9 mouse cellular contexts compared by ENCODE assay signal in genomic region chr15:97606630-97607381, GRCm38 (mm10).
A peak's percentile ranks its signal among the peaks of the same experiment; 100 is the strongest.
DNase-seq lines count a peak whose midpoint lies in the region; ATAC-seq and TF ChIP-seq lines count a peak whose summit lies in the region.
"Had no signal": no experiment of that assay in that cellular context is flagged by ENCODE, and none has a peak within 500 bp of the region (broad histone marks: within the 10 kb centered on the region; RNA-seq: fewer than 3 reads in every experiment).

No protein-coding gene starts in this region.

- intact Hi-C loops in left cerebral cortex, adult 2 months (cut with DNase I), result loop anchor here (10.0 kb wide), 1 partner anchor 412 kb away; no protein-coding TSS in a partner anchor

- peak; percentile 96 for DNase-seq in ZHBTc4 (ENCODE audit: low read depth, low spot score)
- peak; percentile 81 for DNase-seq in embryonic facial prominence, embryonic 11.5 days (ENCODE audit: low spot score)
- DNase-seq in left cerebral cortex, adult 2 months (ENCODE audit: extremely low spot score in 1 of 2, low spot score in 2 of 2), result peak; percentile 67 to 69
- DNase-seq in right cerebral cortex, postnatal 25 days, result peak; percentile 73
- no peak for DNase-seq in yolk sac, embryonic 10.5 days (ENCODE audit: low spot score)

- H3K4me3 ChIP-seq in E14TG2a.4 (replicated peaks; ENCODE audit: low read length), result peak overlapping the region; percentile 46
- H3K4me3 ChIP-seq in embryonic facial prominence, embryonic 11.5 days (ENCODE audit: low read depth, low read length), result peak overlapping the region; percentile 30
- peak overlapping the region; percentile 40 for H3K4me3 ChIP-seq in hindbrain, embryonic 13.5 days
- H3K4me3 ChIP-seq in left cerebral cortex, adult 2 months, result peak overlapping the region; percentile 38
- H3K4me3 ChIP-seq: erythroblast, embryonic 14.5 days had no signal

- peak; percentile 79 for ATAC-seq in embryonic facial prominence, embryonic 11.5 days (replicated peaks; ENCODE audit: insufficient number of reproducible peaks, low FRiP score, low TSS enrichment, low read depth)
- ATAC-seq in hindbrain, embryonic 13.5 days (ENCODE audit: low FRiP score), result peak; percentile 90
- 0 out of 2 replicates have a peak, but pooled peaks have one; percentile 23 for ATAC-seq in megakaryocyte progenitor cell, adult 5-6 weeks (replicated peaks; ENCODE audit: poor library complexity)

- no peaks in the 10 kb centered on the region for H3K36me3 ChIP-seq in E14TG2a.4 (ENCODE audit: insufficient read depth, low read length)
- no peaks in the 10 kb centered on the region for H3K36me3 ChIP-seq in embryonic facial prominence, embryonic 11.5 days (replicated peaks; ENCODE audit: control insufficient read depth, insufficient read depth, low read depth, low read length)
- no peaks in the 10 kb centered on the region for H3K36me3 ChIP-seq in hindbrain, embryonic 13.5 days

- H3K27ac ChIP-seq in embryonic facial prominence, embryonic 11.5 days (replicated peaks; ENCODE audit: low read depth, low read length), result no peak overlapping the region
- peak overlapping the region; percentile 98 for H3K27ac ChIP-seq in hindbrain, embryonic 13.5 days
- H3K27ac ChIP-seq in left cerebral cortex, adult 2 months, result peak overlapping the region; percentile 77

- WGBS in embryonic facial prominence, embryonic 11.5 days, result 11% methylated on average over 25 of the region's 25 CpGs
- 3% methylated on average over 25 of the region's 25 CpGs for WGBS in hindbrain, embryonic 13.5 days

- H3K27me3 ChIP-seq in E14TG2a.4 (ENCODE audit: insufficient read depth, low read length), result no peaks in the 10 kb centered on the region
- H3K27me3 ChIP-seq in embryonic facial prominence, embryonic 11.5 days (ENCODE audit: control insufficient read depth, insufficient read depth, low read length), result no peaks in the 10 kb centered on the region
- H3K27me3 ChIP-seq in hindbrain, embryonic 13.5 days, result no peaks in the 10 kb centered on the region

- H3K9ac ChIP-seq in embryonic facial prominence, embryonic 11.5 days (replicated peaks; ENCODE audit: low read length), result peak overlapping the region; percentile 54
- peak overlapping the region; percentile 83 for H3K9ac ChIP-seq in hindbrain, embryonic 13.5 days

- peaks cover 10% of the 10 kb centered on the region for H3K9me3 ChIP-seq in E14TG2a.4 (ENCODE audit: low read length)
- no peaks in the 10 kb centered on the region for H3K9me3 ChIP-seq in embryonic facial prominence, embryonic 11.5 days (replicated peaks; ENCODE audit: control insufficient read depth, low read length)
- H3K9me3 ChIP-seq in hindbrain, embryonic 13.5 days, result no peaks in the 10 kb centered on the region

- H3K4me2 ChIP-seq in embryonic facial prominence, embryonic 11.5 days (ENCODE audit: low read depth, low read length), result peak overlapping the region; percentile 62
- peak overlapping the region; percentile 71 for H3K4me2 ChIP-seq in hindbrain, embryonic 13.5 days

- H3K4me1 ChIP-seq in E14TG2a.4 (replicated peaks; ENCODE audit: low read depth, low read length), result peaks cover 31% of the 10 kb centered on the region
- no peaks in the 10 kb centered on the region; the same call in 1 of the 2 replicates for H3K4me1 ChIP-seq in embryonic facial prominence, embryonic 11.5 days (ENCODE audit: control insufficient read depth, insufficient read depth, low read length)
- H3K4me1 ChIP-seq in hindbrain, embryonic 13.5 days (replicated peaks), result peaks cover 25% of the 10 kb centered on the region

- TF ChIP-seq CTCF in E14TG2a.4 (conservative IDR thresholded peaks at IDR 0.05; ENCODE audit: low read length), result no peak
- no peak for TF ChIP-seq CTCF in left cerebral cortex, adult 2 months (IDR thresholded peaks at IDR 0.05)

Comparison
In these comparisons a context has a peak if more than half of its experiments do, and no peak if none do; other contexts are left out.
1. ATAC-seq: peak in every context shown above with its lines; median percentile 90 in hindbrain, embryonic 13.5 days; 79 in embryonic facial prominence, embryonic 11.5 days; 23 in megakaryocyte progenitor cell, adult 5-6 weeks.